Mouse (Mus musculus) monocyte, adult 5-6 weeks (primary cell): Measurements from ENCODE around the gene Dlgap5. TPM values are rescaled to one million over a fixed set of nuclear protein-coding genes. Genes with fewer than 3 reads are reported as not detected.

Experiments
- ATAC-seq: fragments of 153-309, 156-312 bp; replicated peaks from 2 replicates; pipeline ENCODE4 v1.8.0; 2017; ENCODE audit warnings: mild to moderate bottlenecking; ENCODE audit not compliant: low TSS enrichment, insufficient number of reproducible peaks, severe bottlenecking, poor library complexity, low FRiP score
- total RNA-seq: library from RNA; stranded (forward); fragments of 200-1000, 200-491, 200-594 nt; gene quantifications from 3 replicates; pipeline ENCODE4 v1.2.3, GENCODE M21; 2017

Gene Dlgap5
- total RNA-seq, 1 experiment from 2014 or later, result 12.5 TPM

- peak; percentile 74 for ATAC-seq
Observed at GRCm38 (mm10) chr14:47361899-47362298, 56.3 kb downstream of the Dlgap5 start.

DNA sequence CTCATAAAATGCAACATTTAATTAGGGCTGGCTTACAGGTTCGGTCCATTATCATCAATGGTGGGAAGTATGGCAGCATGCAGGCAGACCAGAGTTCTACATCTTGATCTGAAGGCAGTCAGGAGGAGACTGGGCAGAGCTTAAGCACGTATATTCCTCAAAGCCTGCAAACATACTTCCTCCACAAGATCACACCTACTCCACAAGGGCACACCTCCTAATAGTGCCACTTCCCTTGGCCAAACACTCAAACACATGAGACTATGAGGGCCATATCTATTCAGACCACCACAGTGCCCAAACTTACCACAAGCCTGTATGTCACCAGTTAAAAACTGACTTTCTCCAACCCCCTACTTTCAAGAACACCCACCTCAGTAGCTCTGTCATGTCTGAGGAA, 56.8 kb downstream of the Dlgap5 start:
- ATAC-seq, result peak; percentile 33

DNA sequence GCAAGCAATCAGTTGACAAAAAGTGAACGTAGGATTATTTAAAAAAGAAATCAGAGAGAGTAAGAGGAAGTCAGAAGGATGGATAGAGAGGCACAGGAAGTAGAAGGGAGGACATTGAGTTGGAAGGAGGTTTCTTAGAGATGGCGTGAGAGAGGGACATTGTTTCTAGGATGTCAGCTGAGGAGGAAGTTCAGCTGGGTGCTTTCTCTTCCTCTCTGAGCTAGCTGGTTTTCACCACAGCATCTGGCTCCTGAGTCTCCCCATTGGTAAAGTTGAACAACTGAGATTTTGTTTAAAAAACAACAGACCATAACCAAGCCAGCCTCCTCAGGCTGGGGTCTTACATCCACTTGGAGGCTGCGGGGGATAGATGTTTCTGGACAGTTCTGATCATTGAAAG, 58.6 kb downstream of the Dlgap5 start:
- peak; percentile 68 for ATAC-seq

DNA sequence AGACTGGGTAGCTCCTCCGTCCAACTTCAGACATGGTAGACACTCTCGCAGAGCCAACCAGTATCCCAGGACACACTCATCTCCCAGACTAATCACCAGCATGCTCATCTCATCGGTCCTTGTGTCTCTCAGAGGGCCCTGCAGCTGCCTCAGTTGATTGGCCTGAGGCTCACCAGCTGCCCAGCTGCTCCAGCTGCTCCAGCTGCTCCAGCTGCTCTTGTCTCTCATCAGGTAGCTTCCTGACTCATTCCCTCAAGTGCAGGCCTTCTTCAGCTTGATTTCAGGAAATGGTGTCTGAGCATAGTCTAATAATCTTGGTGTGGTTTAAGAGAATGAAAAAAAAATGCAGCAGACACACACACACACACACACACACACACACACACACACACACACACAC, 61.6 kb downstream of the Dlgap5 start:
- ATAC-seq, result no peak

DNA sequence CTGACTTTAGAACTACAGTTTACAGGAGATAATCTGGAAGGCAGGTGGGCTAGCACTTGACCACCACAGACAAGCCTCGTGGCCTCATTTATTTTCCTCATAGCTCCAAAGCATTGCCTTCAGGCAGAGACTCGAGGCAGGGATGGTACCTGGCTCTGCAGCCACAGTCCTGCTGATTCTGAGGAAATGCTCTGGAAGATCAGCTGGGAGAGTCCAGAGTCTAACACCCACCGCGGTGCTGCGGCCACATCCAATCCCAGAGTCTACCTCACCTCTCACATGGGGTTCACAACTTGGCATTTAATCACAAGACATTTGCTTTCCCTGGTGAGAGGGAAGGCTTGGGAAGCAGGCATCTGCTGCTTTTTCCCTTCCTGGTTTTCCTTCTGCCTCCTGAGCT, 63.3 kb downstream of the Dlgap5 start:
- no peak for ATAC-seq

DNA sequence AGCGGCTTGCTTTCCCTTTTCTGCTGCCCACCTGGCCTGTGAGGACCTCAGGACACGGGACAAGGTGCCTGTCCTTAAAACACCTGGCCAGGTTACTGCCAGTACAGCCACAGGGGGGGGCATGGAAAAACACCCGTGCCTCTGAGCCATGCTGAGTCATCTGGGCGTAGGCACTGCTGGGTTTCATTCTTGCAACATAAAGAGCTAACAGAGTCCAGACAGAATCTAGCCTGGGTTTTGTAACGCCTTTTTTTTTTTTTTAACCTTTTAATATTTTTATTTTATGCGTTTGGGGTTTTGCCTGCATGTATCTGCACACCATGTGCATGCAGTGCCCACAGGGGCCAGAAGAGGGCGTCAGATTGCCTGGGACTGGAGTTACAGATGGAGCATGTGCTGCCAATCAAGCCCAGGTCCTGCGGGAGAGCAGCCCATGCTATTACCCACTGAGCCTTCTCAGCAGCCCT, 64.1 kb downstream of the Dlgap5 start:
- peak; percentile 89 for ATAC-seq

GRCm38 (mm10) chr14:47353240-47353639, 65.0 kb downstream of the Dlgap5 start:
- ATAC-seq, result no peak

DNA sequence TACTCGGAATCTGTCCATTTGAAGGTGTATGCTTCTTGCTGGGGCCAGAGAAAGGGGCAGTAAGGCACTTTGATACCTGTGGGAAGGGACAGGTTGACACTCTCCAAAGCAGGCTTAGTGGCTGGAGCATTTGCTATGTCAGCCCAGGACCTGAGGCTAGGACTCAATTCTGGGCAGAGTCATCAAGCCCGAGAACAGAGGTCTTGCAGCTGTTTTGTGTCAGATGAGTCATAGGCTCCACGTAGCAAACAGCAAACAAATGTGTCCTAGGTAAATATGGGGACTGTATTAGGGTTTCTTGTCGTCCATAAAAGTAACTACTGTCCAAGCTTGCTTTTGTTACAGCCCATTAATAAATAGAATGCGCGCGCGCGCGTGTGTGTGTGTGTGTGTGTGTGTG, 65.9 kb downstream of the Dlgap5 start:
- no peak for ATAC-seq

DNA sequence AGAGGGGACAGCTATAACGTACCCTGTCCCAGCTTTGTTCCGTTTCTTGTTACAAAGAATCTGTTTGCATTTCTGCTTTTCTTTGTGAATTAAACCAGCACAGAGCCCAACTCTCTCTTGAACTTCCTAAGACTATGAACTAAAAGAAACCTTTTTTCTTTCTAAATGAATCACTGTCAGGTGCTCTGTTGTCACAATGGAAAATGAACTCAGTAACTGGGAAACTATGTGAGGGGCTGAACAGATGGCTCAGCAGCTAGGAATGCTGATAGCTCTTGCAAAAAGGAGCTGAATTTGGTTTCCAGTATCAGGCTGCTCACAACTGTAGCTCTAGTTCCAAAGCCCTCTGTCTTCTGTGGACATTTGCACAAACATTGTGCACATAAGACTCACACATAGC, 67.2 kb downstream of the Dlgap5 start:
- no peak for ATAC-seq

GRCm38 (mm10) chr14:47346715-47347114, 71.5 kb downstream of the Dlgap5 start:
- no peak for ATAC-seq

GRCm38 (mm10) chr14:47341811-47342291, 76.4 kb downstream of the Dlgap5 start:
- ATAC-seq, result peak; percentile 62

DNA sequence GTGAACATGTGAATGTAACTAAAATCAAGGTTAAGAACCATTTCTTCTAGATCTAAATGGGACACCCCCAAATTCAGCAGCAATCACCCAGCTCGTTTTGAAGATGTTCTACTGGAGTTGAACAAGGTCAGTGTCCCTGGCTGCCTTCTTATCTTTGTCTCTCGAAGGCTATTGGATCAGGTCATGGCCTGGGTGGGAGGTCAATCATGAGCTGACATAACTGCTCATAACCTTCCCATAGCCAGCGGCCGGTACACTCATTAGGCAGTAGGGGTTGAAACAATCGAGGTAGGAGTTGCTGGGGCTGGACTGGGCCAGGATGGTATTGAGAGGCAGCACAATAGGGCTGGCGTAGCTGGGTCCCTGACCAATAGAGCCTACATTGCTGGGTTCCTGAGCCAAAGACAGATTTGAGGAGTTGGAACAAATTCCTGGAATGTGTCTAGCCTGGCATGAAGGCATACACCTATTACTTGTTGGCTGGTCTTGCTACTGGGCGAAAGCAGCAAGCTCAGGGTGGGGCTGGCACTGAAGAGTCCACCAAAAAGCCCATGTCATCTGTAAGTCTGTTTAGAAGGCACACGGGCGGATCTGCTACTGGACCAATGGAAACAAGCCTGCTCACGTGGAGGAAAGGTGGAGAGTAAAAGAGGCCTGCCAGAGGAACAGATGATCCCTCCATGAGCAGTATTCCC, 77.8 kb downstream of the Dlgap5 start:
- no peak for ATAC-seq

Other genes starting within 250 kb of the Dlgap5 start
- gene Gch1, start 229.0 kb downstream of the Dlgap5 start, total RNA-seq, result 19.6 to 32.1 TPM (median 28.6 TPM) in 3 replicates
- 12.2 to 20.8 TPM (median 15.2 TPM) in 3 replicates for gene Wdhd1, start 141.6 kb downstream of the Dlgap5 start, total RNA-seq
- gene Socs4, start 141.5 kb downstream of the Dlgap5 start, total RNA-seq, result 16.2 to 46.3 TPM (median 33.6 TPM) in 3 replicates
- 48.9 to 87.0 TPM (median 54.2 TPM) in 3 replicates for gene Mapk1ip1l, start 120.1 kb downstream of the Dlgap5 start, total RNA-seq
- gene Lgals3, start 50.7 kb downstream of the Dlgap5 start, total RNA-seq, result 98.5 to 263 TPM (median 189 TPM) in 3 replicates
- 18.2 to 39.0 TPM (median 26.4 TPM) in 3 replicates for gene Fbxo34, start 32.0 kb upstream of the Dlgap5 start, total RNA-seq
- gene Atg14, start 152.2 kb upstream of the Dlgap5 start, total RNA-seq, result 9.4 to 17.0 TPM (median 10.1 TPM) in 3 replicates
- gene Ktn1, start 230.0 kb upstream of the Dlgap5 start, total RNA-seq, result 61.7 to 119 TPM (median 75.3 TPM) in 3 replicates